Mouse (Mus musculus): ENCODE measurements around the gene Dvl2. TPM values are rescaled to one million over a fixed set of nuclear protein-coding genes. Genes with fewer than 3 reads are reported as not detected.

The Dvl2 gene
- total RNA-seq, 2 experiments from 2014 or later, result 7.2 to 9.2 TPM

DNA sequence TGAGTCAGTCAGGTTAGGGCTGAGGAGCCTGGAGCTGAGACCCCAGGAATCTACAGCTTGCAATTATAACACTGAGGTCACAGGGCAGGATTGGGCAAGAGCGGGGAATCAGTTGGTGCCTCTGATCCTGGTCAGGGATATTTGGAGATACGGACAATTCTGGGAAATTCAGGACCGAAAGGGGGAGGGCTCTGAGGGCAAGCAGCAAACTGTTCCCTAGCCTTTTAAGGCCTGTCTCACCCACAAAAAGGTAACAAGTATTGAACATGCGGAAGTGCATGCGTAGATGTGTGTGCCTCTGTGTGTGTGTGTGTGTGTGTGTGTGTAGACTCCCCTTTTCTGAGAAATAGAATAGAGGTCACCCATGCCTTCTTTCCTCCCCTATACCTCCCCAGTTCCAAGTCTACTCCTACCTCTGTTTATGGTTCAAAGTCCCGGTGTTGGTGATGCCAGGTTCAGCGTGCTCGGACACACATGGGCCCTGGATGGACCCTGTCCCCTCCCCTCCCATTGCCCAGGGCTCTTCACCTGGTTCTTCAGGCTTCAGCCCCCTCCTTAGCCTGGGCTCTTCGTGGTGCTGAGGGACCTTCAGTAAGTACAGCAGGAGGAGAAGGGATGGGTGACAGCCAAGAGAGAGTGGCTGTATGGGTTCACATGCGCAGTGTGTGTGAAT, 53.6 kb downstream of the Dvl2 start, which contains the start of gene Asgr1:
Asgr1 (plus strand) TSS at position 188 of the 673 bp plus-strand sequence.
- intact Hi-C loops (cut with DNase I), result loop anchor here (2.0 to 10.0 kb wide), 3 partner anchors 51 to 261 kb away; no protein-coding TSS in a partner anchor
- no peak for DNase-seq

DNA sequence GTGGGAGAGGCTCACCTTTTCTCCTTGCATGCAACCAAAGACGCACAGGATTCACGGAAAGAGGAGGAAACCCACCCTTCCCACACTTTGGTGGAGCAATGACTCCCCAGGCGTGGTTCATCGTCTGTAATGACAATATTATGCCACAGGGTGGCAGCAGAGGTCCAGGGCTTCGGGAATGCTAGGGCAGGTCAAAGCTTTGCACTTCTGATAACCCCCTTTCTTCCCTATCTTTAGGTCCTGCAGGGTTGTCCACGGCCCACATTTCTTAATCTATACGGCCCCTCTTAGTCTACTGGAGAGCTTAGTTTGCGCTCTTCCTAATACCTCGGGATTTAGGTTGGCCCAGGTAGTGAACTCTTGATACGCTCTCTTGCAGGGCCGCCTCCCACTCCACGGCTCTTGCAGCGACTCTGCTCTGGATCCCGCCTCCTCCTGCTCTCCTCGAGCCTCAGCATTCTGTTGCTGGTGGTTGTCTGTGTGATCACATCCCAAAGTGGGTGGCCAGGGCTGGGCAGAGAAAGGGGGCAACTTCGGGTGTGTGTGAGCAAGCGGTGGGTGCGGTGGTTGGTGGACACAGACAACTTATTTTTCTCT, 55.3 kb downstream of the Dvl2 start:
- peak; percentile 78 to 89 for DNase-seq
- intact Hi-C loops (cut with DNase I), result loop anchor here (2.0 to 10.0 kb wide), 2 partner anchors 145 to 259 kb away; no protein-coding TSS in a partner anchor

DNA sequence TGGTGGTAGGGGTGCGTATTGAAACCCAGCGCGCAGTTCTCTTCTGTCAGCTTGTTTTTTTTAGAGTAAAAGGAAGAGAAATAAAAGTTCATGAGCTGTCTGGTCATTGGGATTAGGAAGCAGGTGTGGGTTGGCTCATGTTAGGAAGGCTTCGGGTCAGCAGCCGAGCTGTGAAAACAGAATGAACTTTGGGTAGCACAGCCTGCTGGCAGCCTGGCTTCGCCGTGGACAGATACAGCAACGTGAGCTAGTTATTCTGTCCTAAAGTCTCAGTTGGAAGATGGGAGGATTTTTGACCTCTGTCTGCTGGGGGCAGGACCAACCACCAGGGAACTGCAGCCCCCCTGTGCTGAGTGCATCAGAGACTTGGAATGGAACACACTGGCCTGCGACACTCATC, 57.4 kb downstream of the Dvl2 start:
- no peak for DNase-seq
- intact Hi-C loops (cut with DNase I), result loop anchor here (10.0 kb wide), 1 partner anchor 257 kb away; no protein-coding TSS in a partner anchor

DNA sequence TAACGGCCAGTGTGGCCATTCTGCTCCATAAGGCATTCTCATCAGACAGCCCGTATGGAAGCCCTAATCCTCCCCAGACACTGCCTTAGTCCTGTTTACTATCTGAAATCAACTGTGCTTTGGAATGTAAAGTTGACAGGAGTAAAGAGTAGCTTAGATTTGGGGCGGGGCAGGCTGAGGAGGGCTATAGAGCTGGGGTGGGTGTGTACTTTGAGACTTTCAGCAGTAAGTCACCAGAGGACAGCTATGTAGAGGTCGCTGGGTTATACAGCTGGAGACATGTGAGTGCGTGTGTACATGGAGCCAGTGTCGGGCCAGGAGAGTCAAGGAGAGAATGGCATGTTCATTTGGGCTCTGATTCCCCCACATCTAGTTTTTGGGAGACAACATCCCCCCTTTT, 59.5 kb downstream of the Dvl2 start:
- intact Hi-C loops (cut with DNase I), result loop anchor here (10.0 kb wide), 1 partner anchor 255 kb away; no protein-coding TSS in a partner anchor
- DNase-seq, result no peak

Small RNA genes lying within 50 kb of the gene (microRNA-seq; reads per million reads assigned to microRNA genes)
- gene Gm44349 (0 reads per million in 2 experiments), gene Mir324 (2,686 to 11,995 reads per million in 2 experiments)

Other genes with a start within 250 kb of the Dvl2 start
- gene Polr2a, start 242.0 kb upstream of the Dvl2 start, total RNA-seq (2021), result 10 to 100 TPM; 35.6 to 37.5 TPM
- gene Slc35g3, start 238.6 kb upstream of the Dvl2 start, total RNA-seq (2021), result under 1 TPM in 1 of 2 experiments, not detected in 1; 0.12 TPM
- 10 to 100 TPM; 36.5 to 43.3 TPM for gene Zbtb4, start 234.7 kb upstream of the Dvl2 start, total RNA-seq (2021)
- gene Chrnb1, start 204.7 kb upstream of the Dvl2 start, total RNA-seq (2021), result 1 to 10 TPM; 5.4 to 6.0 TPM
- gene Fgf11, start 198.7 kb upstream of the Dvl2 start, total RNA-seq (2021), result 1 to 10 TPM; 2.6 to 2.8 TPM
- under 1 TPM; 0.54 to 0.65 TPM for gene Tmem102, start 195.0 kb upstream of the Dvl2 start, total RNA-seq (2021)
- gene Gm39566, start 185.3 kb upstream of the Dvl2 start, total RNA-seq (2021), result not detected
- not detected for gene Spem2, start 182.1 kb upstream of the Dvl2 start, total RNA-seq (2021)
- gene Spem1, start 178.4 kb upstream of the Dvl2 start, total RNA-seq (2021), result not detected
- 10 to 100 TPM in 1 of 2 experiments, 1 to 10 TPM in 1; 7.9 to 10.4 TPM for gene Nlgn2, start 162.8 kb upstream of the Dvl2 start, total RNA-seq (2021)
- 100 to 1,000 TPM; 134 to 138 TPM for gene Tmem256, start 162.1 kb upstream of the Dvl2 start, total RNA-seq (2021)
- 10 to 100 TPM; 34.0 to 35.9 TPM for gene Plscr3, start 154.2 kb upstream of the Dvl2 start, total RNA-seq (2021)
- gene Tnk1, start 141.9 kb upstream of the Dvl2 start, total RNA-seq (2021), result under 1 TPM in 1 of 2 experiments, not detected in 1; 0.24 TPM
- not detected for gene Tmem95, start 122.6 kb upstream of the Dvl2 start, total RNA-seq (2021)
- 1 to 10 TPM; 3.1 to 3.8 TPM for gene Kctd11, start 119.2 kb upstream of the Dvl2 start, total RNA-seq (2021)
- 1 to 10 TPM; 2.3 to 6.8 TPM for gene Acap1, start 105.1 kb upstream of the Dvl2 start, total RNA-seq (2021)
- 1 to 10 TPM in 1 of 2 experiments, under 1 TPM in 1; 0.95 to 1.1 TPM for gene 2810408A11Rik, start 99.6 kb upstream of the Dvl2 start, total RNA-seq (2021)
- gene Neurl4, start 99.5 kb upstream of the Dvl2 start, total RNA-seq (2021), result 10 to 100 TPM; 43.5 to 45.8 TPM
- gene Gps2, start 86.7 kb upstream of the Dvl2 start, total RNA-seq (2021), result 10 to 100 TPM; 28.8 to 30.6 TPM
- 100 to 1,000 TPM; 434 to 455 TPM for gene Eif5a, start 78.6 kb upstream of the Dvl2 start, total RNA-seq (2021)
- gene Ybx2, start 64.8 kb upstream of the Dvl2 start, total RNA-seq (2021), result 10 to 100 TPM; 14.4 to 21.8 TPM
- gene Slc2a4, start 52.4 kb upstream of the Dvl2 start, total RNA-seq (2021), result 100 to 1,000 TPM; 206 to 234 TPM
- under 1 TPM in 1 of 2 experiments, not detected in 1; 0.48 TPM for gene Cldn7, start 35.8 kb upstream of the Dvl2 start, total RNA-seq (2021)
- 100 to 1,000 TPM; 143 to 147 TPM for gene Ctdnep1, start 19.4 kb upstream of the Dvl2 start, total RNA-seq (2021)
- gene Elp5, start 18.1 kb upstream of the Dvl2 start, total RNA-seq (2021), result 10 to 100 TPM; 52.4 to 59.0 TPM
- 100 to 1,000 TPM; 249 to 257 TPM for gene Gabarap, start 9.5 kb upstream of the Dvl2 start, total RNA-seq (2021)
- gene Phf23, start 4.8 kb upstream of the Dvl2 start, total RNA-seq (2021), result 10 to 100 TPM; 27.4 to 31.5 TPM
- gene Acadvl, start 14.8 kb downstream of the Dvl2 start, total RNA-seq (2021), result 1,000 to 10,000 TPM; 1,350 to 1,353 TPM
- 10 to 100 TPM; 10.4 to 11.2 TPM for gene Dlg4, start 16.3 kb downstream of the Dvl2 start, total RNA-seq (2021)
- not detected for gene Asgr1, start 53.5 kb downstream of the Dvl2 start, total RNA-seq (2021)
- under 1 TPM in 1 of 2 experiments, not detected in 1; 0.45 TPM for gene Asgr2, start 92.0 kb downstream of the Dvl2 start, total RNA-seq (2021)
- 1 to 10 TPM; 2.2 to 2.7 TPM for gene Mgl2, start 129.7 kb downstream of the Dvl2 start, total RNA-seq (2021)
- 1 to 10 TPM; 1.7 to 2.2 TPM for gene Clec10a, start 155.6 kb downstream of the Dvl2 start, total RNA-seq (2021)
- under 1 TPM; 0.76 to 0.90 TPM for gene Slc16a11, start 212.2 kb downstream of the Dvl2 start, total RNA-seq (2021)
- gene Slc16a13, start 220.5 kb downstream of the Dvl2 start, total RNA-seq (2021), result 1 to 10 TPM; 4.2 to 5.8 TPM
- 10 to 100 TPM; 26.1 to 32.5 TPM for gene Bcl6b, start 229.2 kb downstream of the Dvl2 start, total RNA-seq (2021)
- 10 to 100 TPM; 34.7 to 38.4 TPM for gene 0610010K14Rik, start 237.3 kb downstream of the Dvl2 start, total RNA-seq (2021)
- 1 to 10 TPM; 3.1 to 3.2 TPM for gene Gm21988, start 239.2 kb downstream of the Dvl2 start, total RNA-seq (2021)
- gene Rnasek, start 239.2 kb downstream of the Dvl2 start, total RNA-seq (2021), result 10 to 100 TPM; 89.0 to 96.3 TPM